Mouse (Mus musculus) cerebellum, adult 11 months (tissue): ENCODE data around the gene Dda1.

Experiments
- DNase-seq: peaks from one replicate; pipeline ENCODE4 v3.0.0; 2022

Gene Dda1

GRCm38 (mm10) chr8:71497077-71497645, 28.2 kb downstream of the Dda1 start:
- peak; percentile 24 for DNase-seq

GRCm38 (mm10) chr8:71497881-71498501, 29.0 kb downstream of the Dda1 start:
- peak; percentile 24 for DNase-seq

GRCm38 (mm10) chr8:71498816-71499690, 30.1 kb downstream of the Dda1 start:
- no peak for DNase-seq

- no peak for DNase-seq
Measured at GRCm38 (mm10) chr8:71504349-71504748, 35.4 kb downstream of the Dda1 start.

GRCm38 (mm10) chr8:71505326-71505725, 36.3 kb downstream of the Dda1 start:
- DNase-seq, result no peak

GRCm38 (mm10) chr8:71505979-71506378, 37.0 kb downstream of the Dda1 start:
- no peak for DNase-seq

GRCm38 (mm10) chr8:71507589-71508104, 38.6 kb downstream of the Dda1 start:
- DNase-seq, result peak; percentile 82

GRCm38 (mm10) chr8:71509316-71509715, 40.3 kb downstream of the Dda1 start:
- DNase-seq, result no peak

- DNase-seq, result no peak
Measured at GRCm38 (mm10) chr8:71511644-71512043, 42.6 kb downstream of the Dda1 start, which contains the start of gene Plvap. Gene Plvap, minus strand, starts transcription at chr8:71511752.

GRCm38 (mm10) chr8:71513018-71513754, 44.2 kb downstream of the Dda1 start:
- DNase-seq, result no peak

- no peak for DNase-seq
Measured at GRCm38 (mm10) chr8:71515043-71515442, 46.0 kb downstream of the Dda1 start.

GRCm38 (mm10) chr8:71516786-71517185, 47.8 kb downstream of the Dda1 start:
- DNase-seq, result no peak

- DNase-seq, result peak; percentile 30
Measured at GRCm38 (mm10) chr8:71519037-71519825, 50.2 kb downstream of the Dda1 start.

- DNase-seq, result peak; percentile 88
Measured at GRCm38 (mm10) chr8:71521634-71522033, 52.6 kb downstream of the Dda1 start.

- no peak for DNase-seq
Measured at GRCm38 (mm10) chr8:71525226-71526050, 56.4 kb downstream of the Dda1 start, which contains the start of gene Ccdc194. Gene Ccdc194, minus strand, starts transcription at chr8:71525711.
